Mouse (Mus musculus): ENCODE measurements at regions not wholly inside any gene's neighbourhood (a gene's known extent, or its start where the extent isn't known, plus 50 kb on each side); places are given as distances from the start of the nearest gene placed in this dataset.
A peak's percentile ranks its signal among the peaks of the same experiment; 100 is the strongest.

GRCm38 (mm10) chr8:116229654-116230136 is 275.1 kb upstream of the Dynlrb2 start:
- peak; percentile 36 for DNase-seq (ENCODE audit: extremely low spot score, low spot score)

GRCm38 (mm10) chr8:116227003-116227402 is 277.8 kb upstream of the Dynlrb2 start:
- no peak for DNase-seq (ENCODE audit: extremely low spot score, low spot score)

GRCm38 (mm10) chr8:116223235-116223634 is 281.5 kb upstream of the Dynlrb2 start:
- no peak for DNase-seq (ENCODE audit: extremely low spot score, low spot score)

- DNase-seq (ENCODE audit: extremely low spot score, low spot score) = no peak
Observed at GRCm38 (mm10) chr8:116215909-116216308, 288.9 kb upstream of the Dynlrb2 start.

GRCm38 (mm10) chr8:116215286-116215860 is 289.4 kb upstream of the Dynlrb2 start:
- DNase-seq (ENCODE audit: extremely low spot score, low spot score) = no peak

- DNase-seq (ENCODE audit: extremely low spot score, low spot score) = no peak
Observed at GRCm38 (mm10) chr8:116203631-116204030, 301.1 kb upstream of the Dynlrb2 start.

- DNase-seq (ENCODE audit: extremely low spot score, low spot score) = no peak
Observed at GRCm38 (mm10) chr8:116200459-116200999, 304.2 kb upstream of the Dynlrb2 start.

- DNase-seq (ENCODE audit: extremely low spot score, low spot score) = no peak
Observed at GRCm38 (mm10) chr8:116196623-116197184, 308.1 kb upstream of the Dynlrb2 start.

- no peak for DNase-seq (ENCODE audit: extremely low spot score, low spot score)
Observed at GRCm38 (mm10) chr8:116192096-116192495, 312.7 kb upstream of the Dynlrb2 start.

GRCm38 (mm10) chr8:116185206-116185605 is 319.6 kb upstream of the Dynlrb2 start:
- DNase-seq (ENCODE audit: extremely low spot score, low spot score) = no peak

- no peak for DNase-seq (ENCODE audit: extremely low spot score, low spot score)
Observed at GRCm38 (mm10) chr8:116184241-116184640, 320.5 kb upstream of the Dynlrb2 start.

GRCm38 (mm10) chr8:116177946-116178345 is 326.8 kb upstream of the Dynlrb2 start:
- no peak for DNase-seq (ENCODE audit: extremely low spot score, low spot score)

GRCm38 (mm10) chr8:116174891-116175290 is 329.9 kb upstream of the Dynlrb2 start:
- DNase-seq (ENCODE audit: extremely low spot score, low spot score) = no peak

GRCm38 (mm10) chr8:116173961-116174360 is 330.8 kb upstream of the Dynlrb2 start:
- no peak for DNase-seq (ENCODE audit: extremely low spot score, low spot score)

- DNase-seq (ENCODE audit: extremely low spot score, low spot score) = no peak
Observed at GRCm38 (mm10) chr8:116167874-116168273, 336.9 kb upstream of the Dynlrb2 start.

GRCm38 (mm10) chr8:116164989-116165299 is 339.8 kb upstream of the Dynlrb2 start:
- DNase-seq (ENCODE audit: extremely low spot score, low spot score) = no peak

GRCm38 (mm10) chr8:116164190-116164988 is 340.4 kb upstream of the Dynlrb2 start:
- no peak for DNase-seq (ENCODE audit: extremely low spot score, low spot score)

- DNase-seq (ENCODE audit: extremely low spot score, low spot score) = no peak
Observed at GRCm38 (mm10) chr8:116160932-116161331, 343.8 kb upstream of the Dynlrb2 start.

- DNase-seq (ENCODE audit: extremely low spot score, low spot score) = peak; percentile 36
Observed at GRCm38 (mm10) chr8:116143687-116144573, 360.8 kb upstream of the Dynlrb2 start.

GRCm38 (mm10) chr8:116141363-116141762 is 363.4 kb upstream of the Dynlrb2 start:
- DNase-seq (ENCODE audit: extremely low spot score, low spot score) = no peak

GRCm38 (mm10) chr8:116139934-116140333 is 364.8 kb upstream of the Dynlrb2 start:
- no peak for DNase-seq (ENCODE audit: extremely low spot score, low spot score)

Data from neural tube, embryonic 10.5 days (tissue).